Mouse (Mus musculus) fibroblast of lung, adult 2 months (primary cell): ENCODE measurements around the gene Snapin.

Experiments
- DNase-seq: peaks from one replicate; pipeline ENCODE4 v3.0.0-alpha.2; 2011; ENCODE audit warnings: low read depth

Gene Snapin

DNA sequence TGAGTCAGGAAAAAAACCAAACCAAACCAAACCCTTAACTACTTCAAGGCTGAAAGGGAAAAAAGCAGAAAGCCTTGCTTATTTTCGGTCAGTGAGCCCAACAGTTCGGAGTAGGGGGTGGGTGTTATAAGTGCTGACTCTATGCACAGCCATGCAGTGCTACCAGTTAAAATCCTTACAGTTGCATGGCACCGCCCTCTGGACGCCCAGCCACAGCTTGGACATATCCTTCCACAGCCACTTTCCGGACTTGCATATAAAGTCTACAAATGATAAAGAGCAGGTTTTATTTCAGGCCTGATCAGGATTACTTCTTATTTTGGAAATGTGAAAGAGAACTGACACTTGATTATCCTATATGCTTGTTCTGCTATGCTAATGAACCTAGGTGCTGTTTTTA is 14.4 kb upstream of the Snapin start:
- DNase-seq = no peak

DNA sequence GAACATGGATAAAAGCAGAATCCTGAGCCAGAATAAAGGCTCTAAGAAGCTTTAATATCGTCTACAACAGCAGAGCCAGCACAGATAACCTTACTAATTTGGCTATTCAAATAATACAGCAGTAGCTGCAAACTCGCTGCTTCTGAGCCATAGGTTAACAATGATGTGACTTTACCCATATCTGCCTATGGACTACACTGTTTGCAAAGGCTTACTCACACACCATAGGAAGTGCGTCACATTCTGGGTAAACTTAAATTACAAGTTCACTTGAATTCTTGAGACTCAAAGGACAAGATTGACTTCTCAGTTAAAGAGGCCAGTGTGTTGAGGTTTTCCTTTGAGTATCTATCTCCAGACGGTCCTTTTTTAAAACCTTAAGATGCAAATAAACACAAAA is 12.6 kb upstream of the Snapin start:
- DNase-seq = no peak

DNA sequence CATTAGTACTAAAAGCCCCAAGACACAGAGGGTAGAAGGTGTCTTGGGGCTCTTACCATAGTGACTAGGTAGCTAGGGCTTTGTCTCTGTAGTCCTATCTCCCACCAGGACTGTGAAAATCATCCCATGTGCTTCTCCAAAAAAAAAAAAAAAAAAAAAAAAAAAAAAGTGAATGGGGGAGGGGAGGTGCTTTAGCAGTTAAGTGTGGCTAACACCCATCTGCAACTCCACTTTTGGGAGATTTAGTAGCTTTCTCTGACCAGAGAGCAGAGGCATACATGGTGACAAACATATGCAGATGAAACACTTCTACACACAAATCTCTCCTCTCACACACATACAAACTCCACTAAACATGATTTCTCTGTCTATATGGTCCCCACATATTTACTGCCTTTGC is 6.8 kb upstream of the Snapin start:
- no peak for DNase-seq

DNA sequence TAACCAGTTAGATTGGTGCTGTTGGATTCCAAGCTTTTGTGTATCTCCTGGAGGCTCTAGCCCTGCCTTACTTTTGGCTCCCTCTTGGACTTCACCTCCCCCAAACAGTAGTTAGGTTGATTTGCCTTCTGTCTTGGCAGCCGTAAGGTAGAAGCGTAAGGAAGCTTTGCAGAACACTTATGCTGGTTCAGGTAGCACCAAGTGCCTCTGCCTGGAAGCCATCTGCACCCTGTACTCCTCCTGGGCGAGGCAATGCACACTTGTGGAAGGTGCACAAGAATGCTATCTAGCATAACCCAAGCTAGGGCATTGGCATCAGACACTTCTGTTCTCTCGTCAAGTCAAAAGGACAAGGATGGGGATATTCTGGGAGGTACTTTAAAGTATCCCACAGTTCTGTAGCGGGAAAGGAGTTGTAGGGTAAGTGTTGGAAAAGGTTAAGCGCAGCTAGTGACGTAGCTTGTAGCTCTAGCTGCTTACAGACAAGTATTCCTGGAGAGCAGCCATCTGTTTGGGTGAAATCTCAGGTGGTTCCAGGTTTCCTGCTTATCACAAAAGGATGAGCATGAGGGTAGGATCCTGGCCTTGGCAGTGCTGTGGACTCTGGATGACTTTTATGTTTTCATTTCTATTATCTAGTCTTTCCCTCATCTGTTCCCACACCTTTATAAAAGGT is 5.2 kb upstream of the Snapin start:
- DNase-seq = no peak

DNA sequence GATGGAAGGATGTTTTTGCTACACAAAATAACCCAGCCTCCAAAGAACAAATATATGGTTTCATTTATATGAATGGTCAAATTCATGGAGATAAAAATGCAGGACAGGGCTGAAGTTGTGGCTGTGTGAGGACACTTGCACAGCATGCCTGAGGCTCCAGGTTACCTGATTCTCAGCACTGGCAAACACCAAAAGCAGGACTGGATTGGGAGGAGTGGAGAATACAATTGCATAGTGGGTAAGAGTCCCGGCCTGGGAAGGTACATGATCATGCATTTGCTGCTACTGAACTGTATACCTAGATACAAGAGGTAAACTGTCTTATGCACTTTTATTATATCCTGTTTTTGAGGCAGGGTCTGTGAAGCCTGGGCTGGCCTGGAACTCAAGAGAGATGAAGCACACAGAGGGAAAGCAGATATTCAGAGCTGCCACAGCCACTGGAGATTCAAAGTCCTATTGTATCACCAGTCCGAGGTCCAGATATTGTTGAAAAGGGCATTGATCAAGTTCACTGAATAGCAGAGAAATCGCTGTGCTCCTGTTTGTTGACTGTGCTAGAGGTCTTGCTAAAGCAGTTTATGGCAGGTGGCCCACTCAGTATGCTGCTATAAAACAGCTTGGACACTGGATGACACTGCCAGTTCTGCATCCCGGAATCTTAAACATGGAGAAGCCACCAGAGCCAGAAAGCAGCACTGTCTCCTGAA is 3.2 kb upstream of the Snapin start:
- DNase-seq = no peak

DNA sequence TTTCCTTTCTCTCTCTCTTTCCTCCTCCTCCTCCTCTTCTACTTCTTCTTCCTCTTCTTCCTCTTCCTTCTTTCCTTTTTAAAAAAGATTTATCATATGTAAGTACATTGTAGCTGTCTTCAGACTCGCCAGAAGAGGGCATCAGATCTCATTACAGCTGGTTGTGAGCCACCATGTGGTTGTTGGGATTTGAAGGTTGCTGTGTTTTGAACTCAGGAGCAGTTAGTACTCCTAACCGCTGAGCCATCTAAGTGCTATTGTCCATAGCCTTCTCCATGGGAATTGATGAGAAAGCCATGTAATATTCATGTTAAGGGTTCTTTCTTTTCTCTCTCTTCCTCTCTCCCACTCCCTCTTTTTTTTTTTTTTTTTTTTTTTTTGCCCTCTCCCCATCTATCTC is 517 bp upstream of the Snapin start:
- no peak for DNase-seq

DNA sequence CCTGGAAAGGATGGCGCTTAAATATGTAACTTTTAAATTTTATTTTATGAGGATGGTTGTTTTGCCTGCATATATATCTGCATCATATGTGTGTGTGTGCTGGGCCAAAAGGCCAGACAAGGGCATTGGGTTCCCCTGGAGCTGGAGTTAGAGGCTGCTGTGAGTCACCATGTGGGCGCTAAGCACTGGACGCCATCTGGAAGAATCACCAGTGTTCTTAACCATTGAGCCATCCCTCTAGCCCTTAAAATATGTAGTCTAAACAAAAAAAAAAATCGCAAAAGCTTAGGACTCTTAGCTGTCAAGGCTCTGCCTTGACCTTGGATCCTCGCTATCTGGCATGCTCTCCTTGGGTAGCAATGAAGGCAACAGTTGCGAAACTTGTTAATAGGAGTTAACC is 2.3 kb downstream of the Snapin start:
- DNase-seq = no peak

DNA sequence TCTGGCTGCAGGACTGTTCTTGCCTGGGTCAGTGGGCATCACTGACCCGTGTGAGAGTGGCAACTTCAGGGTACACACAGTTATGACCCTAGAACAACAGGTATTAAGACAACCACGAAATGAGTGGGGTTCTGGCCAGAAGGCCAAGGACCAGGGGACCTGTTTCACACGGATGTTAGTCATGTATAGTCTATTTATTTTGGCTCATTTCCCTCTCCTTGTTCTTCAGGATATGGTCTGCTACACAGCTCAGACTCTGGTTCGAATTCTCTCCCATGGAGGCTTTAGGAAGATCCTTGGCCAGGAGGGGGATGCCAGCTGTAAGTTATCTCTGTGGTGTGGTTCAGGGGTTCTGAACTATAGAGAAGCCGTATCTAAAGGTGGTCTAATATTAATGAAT is 3.8 kb downstream of the Snapin start:
- DNase-seq = no peak

DNA sequence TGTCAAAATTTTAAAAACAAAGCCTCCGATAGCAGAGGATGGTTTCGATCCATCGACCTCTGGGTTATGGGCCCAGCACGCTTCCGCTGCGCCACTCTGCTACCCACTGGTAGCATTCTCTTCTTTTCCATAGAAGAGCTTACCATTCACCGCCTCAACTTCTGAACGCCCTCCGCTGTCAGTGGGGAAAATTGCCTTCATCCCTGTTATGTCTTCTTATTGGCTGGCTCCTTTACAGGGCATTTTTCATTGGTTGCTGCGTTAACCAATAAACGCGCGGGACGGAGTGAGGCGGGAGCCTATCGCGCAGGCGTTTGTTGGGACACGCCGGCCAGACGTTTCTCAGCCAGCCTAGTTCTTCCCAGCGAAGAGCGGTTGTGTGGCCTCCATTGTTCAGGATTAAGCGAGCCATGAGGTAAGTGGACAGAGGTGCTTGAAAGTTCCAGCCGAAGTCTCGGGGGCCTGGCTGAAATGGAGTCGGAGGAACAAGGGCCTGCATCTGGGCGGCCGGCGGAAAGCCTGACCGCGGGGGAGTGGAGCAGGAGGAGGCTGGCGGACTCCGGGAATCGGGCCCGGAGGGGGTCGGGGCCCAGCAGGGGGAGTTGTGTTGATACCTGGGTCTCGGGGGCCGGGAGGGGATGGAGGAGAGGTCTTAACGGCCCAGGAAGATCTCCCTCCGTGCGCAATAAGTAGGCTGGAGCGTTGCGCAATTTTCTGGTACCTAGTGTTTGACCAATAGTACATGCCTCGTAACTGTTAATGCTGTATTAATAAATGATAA is 14.8 kb downstream of the Snapin start, which contains the start of gene Ilf2:
Ilf2 (plus strand) TSS at position 296 of the 781 bp plus-strand sequence.
- peak; percentile 96 for DNase-seq

DNA sequence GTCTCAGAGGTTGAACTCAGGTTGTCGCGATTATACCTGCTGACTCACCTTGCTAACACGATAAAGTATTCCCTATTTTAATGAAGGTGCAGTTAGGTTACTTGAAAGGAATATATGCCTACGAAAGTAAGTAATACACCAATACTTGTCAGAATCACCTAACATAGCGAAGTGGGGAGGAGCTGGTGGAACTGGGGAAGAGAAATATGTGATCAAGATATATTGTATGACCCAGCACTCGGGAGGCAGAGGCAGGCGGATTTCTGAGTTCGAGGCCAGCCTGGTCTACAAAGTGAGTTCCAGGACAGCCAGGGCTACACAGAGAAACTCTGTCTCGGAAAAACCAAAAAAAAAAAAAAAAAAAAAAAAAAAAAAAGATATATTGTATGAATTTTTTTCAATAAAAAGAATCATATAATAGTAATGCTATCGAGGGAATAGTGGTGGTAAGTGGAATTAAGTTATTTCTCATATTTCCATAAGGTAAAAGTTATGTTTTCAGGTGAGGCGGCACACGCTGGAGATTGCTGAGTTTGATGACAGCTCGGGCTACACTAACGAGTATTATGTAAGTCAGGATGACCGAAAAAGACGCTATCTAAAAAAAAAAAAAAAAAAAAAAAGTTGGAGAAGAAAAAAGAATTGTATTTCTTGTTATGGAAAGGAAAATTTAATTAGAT is 15.5 kb downstream of the Snapin start:
- no peak for DNase-seq

DNA sequence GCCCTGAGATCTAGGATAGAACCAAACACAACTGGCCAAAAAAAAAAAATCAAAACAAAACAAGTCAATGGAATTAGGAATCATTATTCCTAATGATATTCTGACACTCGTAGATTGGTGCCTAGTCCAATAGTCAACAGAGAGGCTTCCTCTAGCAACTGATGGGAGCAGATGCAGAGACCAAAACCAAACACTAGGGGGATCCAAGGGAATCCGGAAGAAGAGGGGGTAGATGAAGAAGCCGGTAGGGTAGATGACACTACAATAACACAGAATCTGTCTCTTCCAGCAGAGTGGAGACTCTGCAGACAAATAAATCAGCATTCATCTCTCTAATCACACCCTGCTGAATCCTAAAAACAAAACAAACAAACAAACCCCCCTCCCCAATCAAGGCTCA is 18.6 kb downstream of the Snapin start:
- DNase-seq = no peak

DNA sequence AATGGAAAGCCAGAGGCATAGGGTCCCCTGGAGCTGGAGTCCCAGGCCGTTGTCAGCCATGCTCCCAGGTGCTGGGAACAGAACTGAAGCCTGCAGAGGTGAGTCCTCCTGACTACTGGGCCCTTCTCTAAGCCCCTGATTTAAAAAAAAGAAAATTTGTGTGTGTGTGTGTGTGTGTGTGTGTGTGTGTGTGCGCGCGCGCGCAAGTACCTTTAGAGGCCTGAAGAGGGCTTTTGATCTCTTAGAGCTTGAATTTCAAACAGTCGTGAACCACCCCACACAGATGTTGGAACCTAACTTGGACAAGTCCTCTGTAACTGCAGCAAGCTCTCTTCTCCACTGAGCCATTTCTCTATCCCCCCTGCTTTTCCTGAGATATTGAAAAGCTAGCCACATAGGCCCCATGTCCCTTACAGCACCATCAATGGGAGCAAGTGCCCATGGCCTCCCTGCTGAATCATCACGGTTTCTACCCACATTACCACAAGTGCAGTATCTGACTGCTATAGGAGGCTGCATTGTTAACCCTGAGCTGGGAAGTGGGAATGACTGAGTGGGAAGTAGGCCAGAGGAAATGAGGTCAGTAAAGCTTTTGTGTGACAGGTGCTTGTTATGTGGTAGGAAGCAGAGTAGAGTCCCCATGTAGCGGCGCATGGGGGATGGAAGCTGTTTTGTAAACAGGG is 23.1 kb downstream of the Snapin start:
- no peak for DNase-seq

DNA sequence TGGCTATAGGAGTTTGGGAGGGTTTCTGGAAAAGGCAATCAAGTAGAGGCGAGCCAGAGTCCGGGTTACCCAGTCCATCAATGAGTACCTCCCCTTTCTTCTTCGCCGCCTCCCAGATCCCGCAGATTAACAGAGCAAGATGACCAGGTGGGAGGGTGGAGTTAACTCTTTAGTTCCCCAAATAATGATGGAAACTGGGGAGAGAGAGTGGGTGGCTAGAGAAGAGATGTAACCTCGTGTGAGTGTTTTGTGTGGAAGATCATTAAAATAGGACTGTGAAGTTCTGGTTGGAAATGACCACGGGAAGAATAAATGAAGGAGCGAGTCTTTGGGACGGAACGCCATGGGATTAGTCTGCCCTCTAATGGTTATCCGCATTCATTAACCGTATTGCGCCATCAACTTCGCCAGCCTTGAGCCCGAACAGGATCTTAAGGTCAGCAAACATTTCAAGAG is 24.5 kb downstream of the Snapin start:
- peak; percentile 64 for DNase-seq

DNA sequence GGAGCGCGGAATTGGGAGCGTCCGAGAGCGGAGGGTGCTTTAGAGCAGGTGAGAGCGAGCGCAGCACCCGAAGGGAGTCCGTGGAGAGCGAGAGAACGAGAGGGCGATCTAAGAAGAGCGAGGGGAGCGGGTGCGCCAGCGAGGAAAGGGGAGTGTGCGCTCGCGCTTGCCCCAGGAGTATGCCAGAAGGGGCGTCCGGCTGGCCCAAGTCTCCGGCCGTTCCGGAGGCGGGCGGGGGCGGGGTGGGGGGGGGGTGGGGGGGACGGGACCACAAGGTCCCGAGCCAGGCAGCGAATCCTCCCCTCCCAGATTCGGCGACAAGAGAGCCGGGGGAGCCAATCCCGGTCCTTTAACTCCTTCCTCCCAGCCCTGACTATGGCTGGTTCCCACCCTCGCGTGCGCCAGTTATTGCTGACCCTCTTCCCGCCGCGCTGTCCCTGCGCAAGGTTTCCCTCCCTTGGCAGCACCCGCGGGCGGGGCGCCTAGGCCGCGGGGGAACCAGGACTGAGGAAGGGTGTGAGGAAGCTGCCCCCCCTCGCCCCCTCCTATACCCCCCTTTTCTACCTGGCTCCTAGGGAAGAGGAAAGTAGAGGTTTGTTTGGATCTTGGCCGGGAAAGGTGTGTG is 25.0 kb downstream of the Snapin start, which contains the start of gene Npr1:
Npr1 (minus strand) TSS at position 181 of the 625 bp plus-strand sequence.
- DNase-seq = no peak

DNA sequence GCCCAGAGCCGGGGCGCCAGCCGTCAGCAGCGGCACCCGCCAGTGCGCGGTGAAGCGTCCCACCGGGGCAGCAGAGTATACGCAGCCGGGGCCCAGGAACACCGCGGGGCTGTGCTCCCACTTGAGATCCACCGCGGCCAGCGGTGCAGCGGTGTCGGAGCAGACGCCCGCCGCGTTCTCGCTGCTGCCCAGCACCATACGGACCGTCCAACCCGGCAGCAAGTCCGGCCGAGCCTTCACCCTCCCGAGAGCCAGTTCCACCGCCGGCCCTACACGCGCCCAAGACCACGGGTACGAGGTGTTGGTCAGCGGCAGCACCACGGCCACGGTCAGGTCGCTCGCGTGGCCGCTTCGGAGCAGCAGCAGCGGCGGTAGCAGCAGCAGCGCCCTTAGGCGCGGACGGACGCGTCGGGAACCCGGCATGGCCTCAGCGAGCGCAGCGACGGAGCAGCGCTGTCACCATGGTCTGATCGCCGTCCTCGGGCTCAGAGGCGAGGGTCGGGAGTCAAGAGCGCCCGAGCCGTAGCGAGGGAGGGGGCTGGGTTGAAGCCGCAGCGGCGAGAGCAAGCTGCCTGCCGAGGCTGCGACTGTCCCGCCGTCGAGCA is 25.6 kb downstream of the Snapin start:
- no peak for DNase-seq

DNA sequence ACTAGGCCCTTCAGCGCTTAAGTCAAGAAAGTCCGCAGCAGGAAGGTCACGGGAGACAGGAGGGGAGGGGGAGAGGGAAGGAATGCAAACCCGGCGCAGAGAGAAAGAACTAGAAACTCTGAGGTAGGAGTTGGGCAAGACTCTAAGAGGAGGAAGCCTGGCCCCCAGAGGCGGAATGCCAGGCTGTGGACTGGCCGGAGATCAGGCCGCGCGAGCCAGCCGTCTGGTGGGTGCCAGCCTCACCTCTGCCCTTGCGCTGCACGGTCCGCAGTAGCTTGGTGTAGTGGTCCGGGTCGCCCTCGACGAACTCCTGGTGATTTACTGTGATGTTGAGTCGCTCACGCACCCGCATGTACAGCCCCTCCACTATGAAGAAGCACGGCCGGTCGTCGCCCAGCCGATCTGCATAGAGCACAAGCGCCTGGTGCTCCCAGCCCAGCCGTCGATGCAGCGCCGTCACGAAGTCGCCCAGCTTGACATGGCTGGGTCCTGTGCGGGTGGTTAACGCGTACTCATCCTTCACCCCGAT is 26.2 kb downstream of the Snapin start:
- no peak for DNase-seq

DNA sequence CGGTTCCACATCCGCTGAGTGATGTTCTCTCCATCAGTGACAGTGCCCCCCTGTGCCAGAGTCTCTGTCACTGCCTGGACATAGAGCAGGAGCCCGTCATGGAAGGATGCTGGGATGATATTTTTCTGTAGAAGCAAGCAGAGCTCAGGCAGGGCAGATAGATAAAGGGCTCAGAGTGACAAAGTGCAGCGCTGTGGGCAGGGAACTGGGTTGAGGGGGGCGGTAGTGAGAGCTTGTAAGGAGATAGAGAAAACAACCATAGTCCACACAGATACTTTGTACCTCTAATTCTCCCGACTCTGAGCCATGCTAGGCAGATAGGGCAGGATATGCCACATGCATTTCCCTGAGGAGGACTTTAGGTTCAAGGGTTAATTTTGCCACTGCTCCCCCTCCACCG is 28.3 kb downstream of the Snapin start:
- no peak for DNase-seq

DNA sequence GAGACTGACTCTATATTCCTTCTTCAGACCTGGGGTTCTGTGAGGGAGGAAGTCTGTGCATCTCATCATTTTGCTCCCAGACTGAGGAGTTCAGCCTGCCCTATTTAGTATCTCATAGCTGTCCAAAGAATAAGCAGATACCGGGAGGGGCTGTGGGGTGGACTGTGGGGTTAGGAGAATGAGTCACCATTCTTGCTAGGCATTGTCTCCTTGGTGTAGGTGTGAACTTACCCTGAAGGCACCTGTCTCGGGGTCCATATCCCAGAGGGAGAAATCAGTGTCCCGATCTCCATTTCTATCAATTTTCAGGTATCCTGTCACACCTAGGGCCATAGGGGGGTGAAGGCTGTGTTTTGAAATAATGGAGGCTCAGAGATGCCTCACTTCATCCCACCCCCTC is 28.9 kb downstream of the Snapin start:
- DNase-seq = no peak

DNA sequence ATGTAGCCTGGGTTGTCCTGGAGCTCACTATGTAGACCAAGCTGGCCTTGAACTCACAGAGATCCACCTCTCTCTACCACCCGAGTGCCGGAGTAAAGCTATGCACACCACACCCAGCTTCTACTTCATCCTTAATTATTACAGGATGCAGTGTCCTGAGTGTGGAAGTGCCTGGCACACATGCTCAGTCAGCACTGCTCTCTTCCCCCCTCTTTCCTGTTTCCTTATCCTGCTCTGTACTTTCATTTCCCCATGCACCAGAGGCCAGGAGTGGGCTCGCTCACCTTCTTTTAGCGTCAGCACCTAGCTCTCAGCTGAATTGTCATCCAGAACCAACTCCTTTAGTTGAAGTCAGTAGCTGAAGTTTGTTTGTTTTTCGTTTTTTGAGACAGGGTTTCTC is 30.5 kb downstream of the Snapin start:
- no peak for DNase-seq

DNA sequence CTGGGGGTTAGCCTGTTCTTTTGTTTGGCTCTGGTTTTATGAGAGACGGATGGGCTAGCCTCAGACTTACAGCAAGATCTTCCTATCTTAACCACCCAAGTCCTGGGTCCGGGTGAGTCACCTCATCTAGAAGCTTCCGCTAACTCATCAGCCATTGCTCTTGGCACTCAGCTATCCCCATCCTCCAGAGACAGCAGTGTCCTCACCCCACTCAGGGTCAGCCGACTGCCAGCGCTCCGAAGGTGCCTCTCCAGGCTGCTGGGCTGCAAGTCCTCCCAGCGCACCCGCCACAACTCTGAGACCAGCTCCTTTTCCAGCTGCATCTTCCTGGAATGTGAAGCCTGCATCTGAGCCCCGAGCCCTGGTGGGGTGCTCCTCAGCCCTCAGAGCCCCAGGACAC is 31.1 kb downstream of the Snapin start:
- DNase-seq = no peak

DNA sequence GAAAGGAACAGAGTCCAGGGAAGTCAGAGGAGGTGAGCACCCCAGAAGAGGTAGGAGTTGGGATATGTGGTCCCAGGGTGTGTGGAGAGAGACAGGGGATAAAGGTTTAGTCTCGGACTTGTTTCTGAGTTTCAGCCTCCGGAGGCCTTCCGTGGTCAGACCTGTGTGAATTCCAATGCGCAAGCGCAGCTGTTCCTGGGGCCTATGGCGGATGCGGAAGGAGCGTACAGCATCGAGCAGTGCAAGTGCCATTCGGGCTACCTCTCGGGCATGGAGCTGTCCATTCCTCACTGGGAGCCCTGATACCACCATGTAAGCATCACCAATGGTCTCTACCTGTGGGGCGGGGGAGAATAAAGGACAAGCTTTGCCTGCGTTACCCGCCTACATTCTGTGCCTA is 35.9 kb downstream of the Snapin start:
- DNase-seq = no peak
